Mouse (Mus musculus): ENCODE results near the gene Itm2c. TPM values are rescaled to one million over a fixed set of nuclear protein-coding genes. Genes with fewer than 3 reads are reported as not detected.

The Itm2c gene
- polyA plus RNA-seq, 1 experiment, result 51.2 TPM

DNA sequence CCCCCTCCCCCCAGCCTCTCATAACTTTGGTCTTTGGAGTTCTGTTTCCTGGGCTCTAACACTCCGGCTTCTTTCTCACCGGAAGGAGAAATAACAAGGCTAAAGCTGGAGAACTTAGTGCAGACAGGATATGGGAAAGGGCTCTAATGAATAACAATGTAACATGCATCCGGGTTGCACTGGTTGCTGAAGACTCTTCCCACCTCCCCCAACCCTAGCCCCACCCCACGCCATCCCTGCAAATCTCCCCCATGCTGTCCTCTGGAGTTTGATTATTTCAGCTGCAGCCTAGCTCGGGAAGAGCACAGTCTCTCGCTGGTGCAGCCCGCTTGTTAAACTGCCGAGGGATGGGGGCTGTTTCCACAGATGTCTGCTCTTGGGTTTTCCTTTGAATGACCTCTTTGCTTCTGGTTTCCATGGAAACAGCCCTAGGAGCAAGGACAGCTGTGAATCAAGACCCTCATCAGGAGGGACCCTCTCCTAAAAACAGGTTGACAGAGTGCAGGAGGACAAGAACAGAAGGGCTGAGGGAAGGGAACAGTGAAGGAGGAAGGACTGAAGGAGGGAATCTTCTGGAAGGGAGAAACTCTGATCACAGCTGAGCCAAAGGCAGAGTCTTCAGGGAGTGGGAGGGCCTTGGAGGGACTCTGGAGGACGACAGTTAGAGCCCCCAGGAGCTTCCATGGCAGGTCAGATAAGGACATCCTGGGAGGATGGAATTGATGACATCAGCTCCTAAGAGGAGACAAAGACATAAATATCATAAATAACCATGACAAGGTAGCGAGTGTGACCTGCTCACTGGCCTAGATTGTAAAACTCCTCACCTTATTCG is 39.8 kb downstream of the Itm2c start:
- TF ChIP-seq POLR2A (IDR thresholded peaks at IDR 0.05; ENCODE audit: insufficient read depth, low read length) (no peak), EP300 (IDR thresholded peaks at IDR 0.05; ENCODE audit: insufficient read depth, low read depth, low read length) (0 out of 2 replicates have a peak, but pooled peaks have one; percentile 11), CTCF (IDR thresholded peaks at IDR 0.05; ENCODE audit: low read depth, low read length) (no peak)
- no peaks in the 10 kb centered on the region for H3K36me3 ChIP-seq (ENCODE audit: control insufficient read depth, insufficient read depth, low read length, poor library complexity, severe bottlenecking)
- no peaks in the 10 kb centered on the region for H3K9me3 ChIP-seq (replicated peaks; ENCODE audit: control insufficient read depth, insufficient read depth, low read length, poor library complexity, severe bottlenecking)
- H3K4me1 ChIP-seq (ENCODE audit: control insufficient read depth, insufficient read depth, low read length), result no peaks in the 10 kb centered on the region
- H3K4me3 ChIP-seq (ENCODE audit: low read depth, low read length), result no peak overlapping the region
- H3K27me3 ChIP-seq (ENCODE audit: control insufficient read depth, insufficient read depth, low read length, poor library complexity, severe bottlenecking), result no peaks in the 10 kb centered on the region
- H3K27ac ChIP-seq (ENCODE audit: insufficient read depth, low read length), result no peak overlapping the region
- H3K9ac ChIP-seq (ENCODE audit: low read depth, poor library complexity, severe bottlenecking), result no peak overlapping the region

DNA sequence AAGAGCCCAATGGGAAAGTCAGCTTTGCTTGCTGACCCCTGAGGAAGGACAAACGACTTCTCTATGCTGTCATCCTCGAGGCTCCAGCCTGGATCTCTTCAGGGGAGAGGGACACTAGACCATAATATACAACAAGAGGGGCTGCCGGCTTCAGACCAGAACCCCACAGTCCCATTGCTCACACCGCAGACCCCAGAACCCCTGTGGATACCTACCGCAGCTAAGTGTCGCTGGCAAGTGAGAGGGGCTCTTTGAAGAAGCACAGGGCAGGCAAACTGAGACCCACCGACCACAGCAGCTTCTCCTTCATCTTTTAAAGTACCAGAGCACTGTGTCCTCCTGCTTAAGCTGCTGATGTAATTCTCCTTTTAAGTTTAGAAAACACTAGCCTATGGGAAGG is 40.5 kb downstream of the Itm2c start:
- Histone ChIP-seq H3K9me3 (replicated peaks; ENCODE audit: control insufficient read depth, insufficient read depth, low read length, poor library complexity, severe bottlenecking) (no peaks in the 10 kb centered on the region), H3K4me3 (ENCODE audit: low read depth, low read length) (no peak overlapping the region), H3K4me1 (ENCODE audit: control insufficient read depth, insufficient read depth, low read length) (no peaks in the 10 kb centered on the region), H3K27me3 (ENCODE audit: control insufficient read depth, insufficient read depth, low read length, poor library complexity, severe bottlenecking) (no peaks in the 10 kb centered on the region), H3K36me3 (ENCODE audit: control insufficient read depth, insufficient read depth, low read length, poor library complexity, severe bottlenecking) (no peaks in the 10 kb centered on the region), H3K27ac (ENCODE audit: insufficient read depth, low read length) (no peak overlapping the region), H3K9ac (ENCODE audit: low read depth, poor library complexity, severe bottlenecking) (no peak overlapping the region)
- TF ChIP-seq CTCF (IDR thresholded peaks at IDR 0.05; ENCODE audit: low read depth, low read length), result no peak
- TF ChIP-seq POLR2A (IDR thresholded peaks at IDR 0.05; ENCODE audit: insufficient read depth, low read length), result no peak
- no peak for TF ChIP-seq EP300 (IDR thresholded peaks at IDR 0.05; ENCODE audit: insufficient read depth, low read depth, low read length)

DNA sequence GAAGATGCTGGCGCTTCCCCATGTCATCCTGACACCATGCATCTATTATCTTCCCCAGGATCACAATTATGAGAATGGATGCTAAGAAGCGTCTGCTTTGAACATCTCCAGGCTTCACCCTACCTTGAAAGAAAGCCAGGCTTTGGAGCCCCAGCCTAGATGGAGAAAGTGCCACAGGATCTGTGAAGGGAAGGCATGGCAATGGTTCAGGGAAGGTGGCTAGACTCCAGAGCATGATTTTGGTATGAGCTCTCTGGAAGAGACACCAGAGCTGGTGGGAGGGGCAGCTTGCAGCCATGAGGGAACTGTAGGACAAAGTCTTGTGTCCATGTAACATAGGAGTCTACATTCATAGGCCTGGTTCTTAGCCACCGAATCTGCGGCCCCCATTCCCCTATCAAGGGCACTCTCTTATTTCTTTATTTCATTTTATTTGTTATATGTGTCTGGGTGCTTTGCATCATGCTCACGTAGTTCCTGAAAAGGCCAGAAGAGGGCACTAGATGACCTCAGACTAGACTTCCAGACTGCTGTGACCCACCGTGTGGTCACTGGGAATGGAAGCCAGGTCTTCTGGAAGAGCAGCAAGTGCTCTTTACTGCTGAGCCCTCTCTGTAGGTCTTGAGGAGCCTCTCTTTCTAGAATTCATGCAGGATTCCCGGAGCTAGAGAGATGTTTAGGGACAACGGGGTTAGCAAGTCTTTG is 41.2 kb downstream of the Itm2c start:
- no peak overlapping the region for H3K27ac ChIP-seq (ENCODE audit: insufficient read depth, low read length)
- no peak overlapping the region for H3K4me3 ChIP-seq (ENCODE audit: low read depth, low read length)
- no peak overlapping the region for H3K9ac ChIP-seq (ENCODE audit: low read depth, poor library complexity, severe bottlenecking)
- TF ChIP-seq POLR2A (IDR thresholded peaks at IDR 0.05; ENCODE audit: insufficient read depth, low read length) (no peak), CTCF (IDR thresholded peaks at IDR 0.05; ENCODE audit: low read depth, low read length) (peak; percentile 76)
- H3K9me3 ChIP-seq (replicated peaks; ENCODE audit: control insufficient read depth, insufficient read depth, low read length, poor library complexity, severe bottlenecking), result no peaks in the 10 kb centered on the region
- H3K4me1 ChIP-seq (ENCODE audit: control insufficient read depth, insufficient read depth, low read length), result no peaks in the 10 kb centered on the region
- H3K36me3 ChIP-seq (ENCODE audit: control insufficient read depth, insufficient read depth, low read length, poor library complexity, severe bottlenecking), result no peaks in the 10 kb centered on the region
- no peaks in the 10 kb centered on the region for H3K27me3 ChIP-seq (ENCODE audit: control insufficient read depth, insufficient read depth, low read length, poor library complexity, severe bottlenecking)

DNA sequence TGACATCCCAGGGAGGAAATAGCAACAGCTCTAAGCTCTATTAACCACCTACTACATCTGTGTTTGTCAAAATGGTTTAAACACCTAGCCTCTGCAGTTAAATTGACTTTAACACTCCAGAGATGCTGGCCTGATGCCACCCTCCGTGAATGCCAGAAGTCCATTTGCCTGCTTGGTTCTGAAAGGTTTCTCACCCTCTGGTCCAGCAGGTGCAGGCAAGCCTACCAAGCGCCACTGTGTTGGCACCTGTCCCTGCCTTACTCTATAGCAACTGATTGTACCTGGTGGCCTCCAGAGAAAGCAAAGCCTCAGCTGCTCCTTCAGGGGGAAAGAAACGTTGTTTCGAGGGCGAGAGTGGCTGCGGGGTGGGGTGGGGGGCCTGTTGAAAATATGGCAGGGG is 42.2 kb downstream of the Itm2c start:
- H3K4me1 ChIP-seq (ENCODE audit: control insufficient read depth, insufficient read depth, low read length), result no peaks in the 10 kb centered on the region
- TF ChIP-seq CTCF (IDR thresholded peaks at IDR 0.05; ENCODE audit: low read depth, low read length), result no peak
- TF ChIP-seq POLR2A (IDR thresholded peaks at IDR 0.05; ENCODE audit: insufficient read depth, low read length), result no peak
- no peak for TF ChIP-seq EP300 (IDR thresholded peaks at IDR 0.05; ENCODE audit: insufficient read depth, low read depth, low read length)
- H3K27me3 ChIP-seq (ENCODE audit: control insufficient read depth, insufficient read depth, low read length, poor library complexity, severe bottlenecking), result no peaks in the 10 kb centered on the region
- H3K36me3 ChIP-seq (ENCODE audit: control insufficient read depth, insufficient read depth, low read length, poor library complexity, severe bottlenecking), result no peaks in the 10 kb centered on the region
- no peak overlapping the region for H3K27ac ChIP-seq (ENCODE audit: insufficient read depth, low read length)
- H3K9ac ChIP-seq (ENCODE audit: low read depth, poor library complexity, severe bottlenecking), result no peak overlapping the region
- H3K9me3 ChIP-seq (replicated peaks; ENCODE audit: control insufficient read depth, insufficient read depth, low read length, poor library complexity, severe bottlenecking), result no peaks in the 10 kb centered on the region
- no peak overlapping the region for H3K4me3 ChIP-seq (ENCODE audit: low read depth, low read length)

DNA sequence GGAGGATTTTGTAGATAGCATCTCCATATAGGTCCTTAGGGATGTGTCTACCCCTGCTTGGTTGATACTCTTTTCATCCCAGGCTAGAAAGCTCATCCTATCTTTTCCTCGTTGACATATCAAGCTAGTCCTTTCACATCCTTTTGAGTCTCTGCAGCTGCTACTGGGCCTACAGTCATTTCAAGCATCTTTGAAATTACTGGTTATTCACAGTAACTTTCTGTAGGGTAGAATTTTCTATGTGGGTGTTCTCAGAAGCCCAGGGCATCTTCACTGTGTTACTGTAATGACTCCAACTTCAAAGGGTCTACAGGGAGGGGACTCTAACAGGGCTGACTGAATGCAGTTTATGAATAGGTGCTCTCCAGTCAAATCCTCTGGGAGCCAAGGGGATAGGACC is 43.2 kb downstream of the Itm2c start:
- TF ChIP-seq CTCF (IDR thresholded peaks at IDR 0.05; ENCODE audit: low read depth, low read length) (no peak), POLR2A (IDR thresholded peaks at IDR 0.05; ENCODE audit: insufficient read depth, low read length) (no peak), EP300 (IDR thresholded peaks at IDR 0.05; ENCODE audit: insufficient read depth, low read depth, low read length) (no peak)
- Histone ChIP-seq H3K36me3 (ENCODE audit: control insufficient read depth, insufficient read depth, low read length, poor library complexity, severe bottlenecking) (no peaks in the 10 kb centered on the region), H3K27ac (ENCODE audit: insufficient read depth, low read length) (no peak overlapping the region), H3K9me3 (replicated peaks; ENCODE audit: control insufficient read depth, insufficient read depth, low read length, poor library complexity, severe bottlenecking) (no peaks in the 10 kb centered on the region), H3K9ac (ENCODE audit: low read depth, poor library complexity, severe bottlenecking) (no peak overlapping the region), H3K4me3 (ENCODE audit: low read depth, low read length) (no peak overlapping the region), H3K27me3 (ENCODE audit: control insufficient read depth, insufficient read depth, low read length, poor library complexity, severe bottlenecking) (no peaks in the 10 kb centered on the region), H3K4me1 (ENCODE audit: control insufficient read depth, insufficient read depth, low read length) (no peaks in the 10 kb centered on the region)

DNA sequence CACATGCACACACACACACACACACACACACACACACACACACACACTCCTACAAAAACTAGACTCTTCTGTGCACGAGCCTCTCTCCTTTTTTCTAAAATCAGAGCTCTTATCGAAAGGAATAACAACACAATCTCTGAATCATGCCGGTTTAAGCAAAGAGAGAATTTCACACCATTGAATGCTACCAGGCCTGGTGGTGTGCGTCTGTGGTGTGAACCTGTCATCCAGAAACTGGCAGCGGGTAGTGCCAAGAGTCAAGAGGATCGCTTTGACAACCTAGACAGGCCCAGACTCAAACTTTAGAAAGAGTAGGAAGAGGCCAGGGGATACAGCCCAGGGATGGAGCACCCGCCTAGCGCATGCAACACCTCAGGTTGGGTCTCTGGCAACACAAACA is 48.2 kb downstream of the Itm2c start:
- no peaks in the 10 kb centered on the region for H3K36me3 ChIP-seq (ENCODE audit: control insufficient read depth, insufficient read depth, low read length, poor library complexity, severe bottlenecking)
- no peak for TF ChIP-seq EP300 (IDR thresholded peaks at IDR 0.05; ENCODE audit: insufficient read depth, low read depth, low read length)
- no peak for TF ChIP-seq POLR2A (IDR thresholded peaks at IDR 0.05; ENCODE audit: insufficient read depth, low read length)
- no peak for TF ChIP-seq CTCF (IDR thresholded peaks at IDR 0.05; ENCODE audit: low read depth, low read length)
- no peaks in the 10 kb centered on the region; the same call in 1 of the 2 replicates for H3K9me3 ChIP-seq (replicated peaks; ENCODE audit: control insufficient read depth, insufficient read depth, low read length, poor library complexity, severe bottlenecking)
- H3K9ac ChIP-seq (ENCODE audit: low read depth, poor library complexity, severe bottlenecking), result no peak overlapping the region
- H3K4me3 ChIP-seq (ENCODE audit: low read depth, low read length), result no peak overlapping the region
- no peaks in the 10 kb centered on the region for H3K27me3 ChIP-seq (ENCODE audit: control insufficient read depth, insufficient read depth, low read length, poor library complexity, severe bottlenecking)
- H3K4me1 ChIP-seq (ENCODE audit: control insufficient read depth, insufficient read depth, low read length), result no peaks in the 10 kb centered on the region
- H3K27ac ChIP-seq (ENCODE audit: insufficient read depth, low read length), result no peak overlapping the region
